In genomic region chr7:66645736-66646135, GRCm38 (mm10) we compare ENCODE assay signal across 33 mouse cellular contexts.
"Had no signal": no experiment of that assay in that cellular context is flagged by ENCODE, and none has a peak within 500 bp of the region (broad histone marks: within the 10 kb centered on the region; RNA-seq: fewer than 3 reads in every experiment).

No protein-coding gene starts in this region.

- DNase-seq: left cerebral cortex, postnatal 4 days; liver; liver, embryonic 13.5 days; liver, postnatal 0 days; lung, adult 18-20 months; lung, adult 2 months; lung, embryonic 14.5 days; lung, postnatal 10 days; lung, postnatal 14 days; lung, postnatal 36 days; lung, postnatal 4 days; midbrain, embryonic 14.5 days had no signal

- H3K36me3 ChIP-seq: midbrain, embryonic 15.5 days had no signal

- H3K9me3 ChIP-seq: limb, embryonic 10.5 days; limb, embryonic 12.5 days; limb, embryonic 13.5 days; limb, embryonic 15.5 days; liver, embryonic 12.5 days; liver, embryonic 13.5 days; liver, embryonic 15.5 days; lung, embryonic 15.5 days; megakaryocyte, embryonic 14.5 days; midbrain, embryonic 10.5 days; midbrain, embryonic 12.5 days; midbrain, embryonic 13.5 days; midbrain, embryonic 15.5 days; neural tube, embryonic 12.5 days; neural tube, embryonic 13.5 days had no signal

- H3K4me3 ChIP-seq: limb, embryonic 10.5 days; limb, embryonic 12.5 days; limb, embryonic 13.5 days; limb, embryonic 15.5 days; liver, embryonic 12.5 days; liver, embryonic 13.5 days; liver, embryonic 15.5 days; lung, embryonic 15.5 days; megakaryocyte, embryonic 14.5 days; midbrain, embryonic 10.5 days; midbrain, embryonic 12.5 days; midbrain, embryonic 13.5 days; midbrain, embryonic 15.5 days; myocyte; neural tube, embryonic 12.5 days; neural tube, embryonic 13.5 days had no signal

- H3K4me2 ChIP-seq: limb, embryonic 12.5 days; limb, embryonic 13.5 days; limb, embryonic 15.5 days; liver, embryonic 11.5 days; liver, embryonic 12.5 days; liver, embryonic 13.5 days; liver, embryonic 15.5 days; lung, embryonic 14.5 days; lung, embryonic 15.5 days; midbrain, embryonic 11.5 days; midbrain, embryonic 12.5 days; midbrain, embryonic 13.5 days; midbrain, embryonic 15.5 days; neural tube, embryonic 12.5 days; neural tube, embryonic 13.5 days had no signal

- H3K9ac ChIP-seq: limb, embryonic 12.5 days; limb, embryonic 13.5 days; limb, embryonic 15.5 days; liver, embryonic 12.5 days; liver, embryonic 13.5 days; liver, embryonic 14.5 days; liver, embryonic 15.5 days; liver, postnatal 0 days; lung, embryonic 14.5 days; lung, embryonic 15.5 days; midbrain, embryonic 12.5 days; midbrain, embryonic 13.5 days; midbrain, embryonic 15.5 days; neural tube, embryonic 12.5 days; neural tube, embryonic 13.5 days had no signal

- H3K27me3 ChIP-seq: limb, embryonic 12.5 days; limb, embryonic 13.5 days; limb, embryonic 15.5 days; liver, embryonic 12.5 days; liver, embryonic 13.5 days; liver, embryonic 15.5 days; lung, embryonic 15.5 days; megakaryocyte, embryonic 14.5 days; midbrain, embryonic 12.5 days; midbrain, embryonic 13.5 days; midbrain, embryonic 15.5 days; neural tube, embryonic 12.5 days; neural tube, embryonic 13.5 days had no signal

- H3K4me1 ChIP-seq: limb, embryonic 12.5 days; limb, embryonic 15.5 days; liver, embryonic 12.5 days; liver, embryonic 13.5 days; liver, embryonic 15.5 days; lung, embryonic 15.5 days; midbrain, embryonic 12.5 days; midbrain, embryonic 15.5 days; neural tube, embryonic 12.5 days had no signal

- ATAC-seq: liver, embryonic 12.5 days; liver, postnatal 0 days; lung, postnatal 0 days; midbrain, embryonic 13.5 days; midbrain, embryonic 15.5 days; midbrain, embryonic 16.5 days had no signal

- H3K27ac ChIP-seq: limb, embryonic 10.5 days; limb, embryonic 12.5 days; limb, embryonic 13.5 days; limb, embryonic 15.5 days; liver, embryonic 12.5 days; liver, embryonic 13.5 days; liver, embryonic 14.5 days; liver, embryonic 15.5 days; lung, embryonic 15.5 days; macrophage; midbrain, embryonic 10.5 days; midbrain, embryonic 12.5 days; midbrain, embryonic 13.5 days; midbrain, embryonic 15.5 days; neural tube, embryonic 12.5 days; neural tube, embryonic 13.5 days had no signal
